Comparison of ENCODE assay signal across 10 mouse cellular contexts in the genomic region with DNA sequence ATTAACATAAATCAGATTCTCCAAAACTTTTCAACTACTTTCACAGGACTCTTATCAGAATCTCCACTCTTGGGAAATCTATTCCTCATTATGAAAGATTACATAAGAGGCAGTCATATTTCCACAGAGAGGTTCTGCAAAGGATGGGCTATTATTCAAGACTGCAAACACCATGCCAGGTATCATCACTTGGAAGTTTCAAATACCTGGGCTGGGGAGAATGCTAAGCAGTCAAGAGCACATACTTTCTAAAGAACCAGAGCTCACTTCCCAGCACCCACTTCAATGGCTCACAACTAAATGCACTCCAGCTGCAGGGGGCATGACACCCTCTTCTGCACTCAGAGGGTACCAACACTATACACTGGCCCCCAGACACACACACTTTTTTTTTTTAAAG. TPM values are rescaled to one million over a fixed set of nuclear protein-coding genes. Genes with fewer than 3 reads are reported as not detected.
DNase-seq lines count a peak whose midpoint lies in the region; ATAC-seq and TF ChIP-seq lines count a peak whose summit lies in the region.
"Had no signal": no experiment of that assay in that cellular context is flagged by ENCODE, and none has a peak within 500 bp of the region (broad histone marks: within the 10 kb centered on the region; RNA-seq: fewer than 3 reads in every experiment).

No protein-coding gene starts in this region.

- no peak for TF ChIP-seq CTCF in forebrain, postnatal 0 days (IDR thresholded peaks at IDR 0.05; ENCODE audit: low read depth)

- no peak overlapping the region; the same call in 1 of the 2 replicates for H3K4me2 ChIP-seq in kidney, embryonic 14.5 days (replicated peaks; ENCODE audit: low read depth, low read length)
- peak overlapping the region; percentile 69 for H3K4me2 ChIP-seq in forebrain, postnatal 0 days (ENCODE audit: low read depth)
- peak overlapping the region; percentile 60 for H3K4me2 ChIP-seq in midbrain, embryonic 14.5 days (ENCODE audit: low read length)

- H3K4me3 ChIP-seq in kidney, embryonic 14.5 days (ENCODE audit: low read length) = peak overlapping the region; percentile 93; the same call in 1 of the 2 replicates
- peak overlapping the region; percentile 77 for H3K4me3 ChIP-seq in brown adipose tissue, adult 24 weeks (ENCODE audit: insufficient read depth, low read depth, low read length)
- no peak overlapping the region for H3K4me3 ChIP-seq in forebrain, postnatal 0 days (ENCODE audit: low read depth, low read length)
- peak overlapping the region; percentile 88 for H3K4me3 ChIP-seq in midbrain, embryonic 14.5 days (replicated peaks; ENCODE audit: low read depth, low read length)

- no peak for DNase-seq in kidney, adult 9 months
- no peak for DNase-seq in forebrain, postnatal 0 days
- no peak for DNase-seq in midbrain, embryonic 14.5 days
- DNase-seq in frontal cortex, postnatal 14 days (ENCODE audit: low spot score in 2 of 2) = no peak
- DNase-seq in left cerebral cortex, adult 8-10 months (ENCODE audit: low spot score in 2 of 2) = no peak
- no peak for DNase-seq in kidney, postnatal 36 days
- DNase-seq: gastrocnemius, postnatal 10 days; thymus, postnatal 25 days had no signal

- no peaks in the 10 kb centered on the region for H3K27me3 ChIP-seq in kidney, embryonic 14.5 days (ENCODE audit: control insufficient read depth, insufficient read depth, low read length)
- H3K27me3 ChIP-seq in forebrain, postnatal 0 days (ENCODE audit: insufficient read depth, low read length) = no peaks in the 10 kb centered on the region
- no peaks in the 10 kb centered on the region for H3K27me3 ChIP-seq in midbrain, embryonic 14.5 days (ENCODE audit: control insufficient read depth, insufficient read depth, low read length)

- ATAC-seq in kidney, embryonic 14.5 days (ENCODE audit: low FRiP score, low TSS enrichment) = no peak
- no peak for ATAC-seq in forebrain, postnatal 0 days
- ATAC-seq in midbrain, embryonic 14.5 days (ENCODE audit: low FRiP score, low TSS enrichment) = no peak

- no peak overlapping the region for H3K27ac ChIP-seq in kidney, embryonic 14.5 days (ENCODE audit: low read depth, low read length)
- H3K27ac ChIP-seq in brown adipose tissue, adult 24 weeks (replicated peaks; ENCODE audit: low read depth, low read length) = peak overlapping the region; percentile 46
- H3K27ac ChIP-seq in forebrain, postnatal 0 days (ENCODE audit: low read depth, low read length) = no peak overlapping the region
- no peak overlapping the region for H3K27ac ChIP-seq in midbrain, embryonic 14.5 days (replicated peaks; ENCODE audit: low read depth, low read length)

- no peaks in the 10 kb centered on the region for H3K36me3 ChIP-seq in kidney, embryonic 14.5 days (ENCODE audit: control insufficient read depth, insufficient read depth, low read length)
- no peaks in the 10 kb centered on the region for H3K36me3 ChIP-seq in forebrain, postnatal 0 days (ENCODE audit: insufficient read depth)
- H3K36me3 ChIP-seq in midbrain, embryonic 14.5 days (ENCODE audit: control insufficient read depth, insufficient read depth, low read length) = no peaks in the 10 kb centered on the region

- no peaks in the 10 kb centered on the region for H3K9me3 ChIP-seq in kidney, embryonic 14.5 days (ENCODE audit: control insufficient read depth, low read length)
- H3K9me3 ChIP-seq in forebrain, postnatal 0 days (ENCODE audit: low read length) = no peaks in the 10 kb centered on the region
- H3K9me3 ChIP-seq in midbrain, embryonic 14.5 days (ENCODE audit: control insufficient read depth, low read length) = no peaks in the 10 kb centered on the region

- H3K4me1 ChIP-seq in kidney, embryonic 14.5 days (ENCODE audit: control insufficient read depth, insufficient read depth, low read length) = peaks cover 20% of the 10 kb centered on the region
- H3K4me1 ChIP-seq in brown adipose tissue, adult 24 weeks (ENCODE audit: control insufficient read depth, insufficient read depth, insufficient read length, low read length) = peaks cover 34% of the 10 kb centered on the region
- H3K4me1 ChIP-seq in forebrain, postnatal 0 days (ENCODE audit: insufficient read depth) = peaks cover 14% of the 10 kb centered on the region; the same call in 1 of the 2 replicates
- H3K4me1 ChIP-seq in midbrain, embryonic 14.5 days (ENCODE audit: control insufficient read depth, insufficient read depth, low read length) = peaks cover 17% of the 10 kb centered on the region

- no peak overlapping the region for H3K9ac ChIP-seq in kidney, embryonic 14.5 days (ENCODE audit: low read depth, low read length)
- H3K9ac ChIP-seq in forebrain, postnatal 0 days = no peak overlapping the region
- H3K9ac ChIP-seq in midbrain, embryonic 14.5 days (replicated peaks; ENCODE audit: low read length) = no peak overlapping the region

RNA-seq across cellular contexts. Expression of a gene that starts 2.1 kb away (rescaled TPM):
- polyA plus RNA-seq in kidney, embryonic 14.5 days (2014; fragmentation: Nextera tagmentation; extraction: Ambion mirVana) = 20.0 and 31.3 TPM in 2 replicates
- 20.2 and 29.1 TPM in 2 replicates for polyA plus RNA-seq in brown adipose tissue, adult 24 weeks (2012; ENCODE audit: insufficient read depth, insufficient read length, missing spikeins)
- 68.9 and 80.6 TPM in 2 replicates for total RNA-seq in forebrain, postnatal 0 days (2014; rRNA removed)
- polyA plus RNA-seq in forebrain, postnatal 0 days (2015; fragmentation: Nextera tagmentation; extraction: Ambion mirVana) = 60.7 and 77.3 TPM in 2 replicates
- polyA plus RNA-seq in midbrain, embryonic 14.5 days (2014; fragmentation: Nextera tagmentation; extraction: Ambion mirVana) = 71.7 and 80.5 TPM in 2 replicates
- 100 to 1,000 TPM; 101 to 118 (median 107) TPM for total RNA-seq in left cerebral cortex, adult 8-10 months (2022)
